11 mouse cellular contexts compared by ENCODE assay signal in genomic region chr17:67989716-67990115, GRCm38 (mm10). TPM values are rescaled to one million over a fixed set of nuclear protein-coding genes. Genes with fewer than 3 reads are reported as not detected.
DNase-seq lines count a peak whose midpoint lies in the region; ATAC-seq lines count a peak whose summit lies in the region.
"Had no signal": no experiment of that assay in that cellular context is flagged by ENCODE, and none has a peak within 500 bp of the region (broad histone marks: within the 10 kb centered on the region; RNA-seq: fewer than 3 reads in every experiment).

No protein-coding gene starts in this region.

- H3K9me3 ChIP-seq in heart, embryonic 13.5 days: no peaks in the 10 kb centered on the region
- H3K9me3 ChIP-seq in lung, embryonic 16.5 days (ENCODE audit: control insufficient read depth, low read length): no peaks in the 10 kb centered on the region
- no peaks in the 10 kb centered on the region for H3K9me3 ChIP-seq in heart, embryonic 16.5 days (replicated peaks; ENCODE audit: control insufficient read depth, low read length)
- no peaks in the 10 kb centered on the region for H3K9me3 ChIP-seq in stomach, embryonic 15.5 days
- H3K9me3 ChIP-seq: midbrain, embryonic 13.5 days had no signal

- intact Hi-C loops in heart, postnatal 14 days (cut with DNase I): no loop called here

- WGBS in heart, embryonic 13.5 days: 13% methylated on average over 5 of the region's 5 CpGs
- 17% methylated on average over 5 of the region's 5 CpGs for WGBS in lung, embryonic 16.5 days
- WGBS in heart, embryonic 16.5 days: 14% methylated on average over 5 of the region's 5 CpGs
- 22% methylated on average over 5 of the region's 5 CpGs for WGBS in stomach, embryonic 15.5 days

- H3K9ac ChIP-seq in heart, embryonic 13.5 days: peak overlapping the region; percentile 37; the same call in 1 of the 2 replicates
- H3K9ac ChIP-seq in lung, embryonic 16.5 days (ENCODE audit: low read length): 0 out of 2 replicates have a peak overlapping the region, but pooled peaks have one; percentile 19
- H3K9ac ChIP-seq in heart, embryonic 16.5 days (ENCODE audit: low read length): no peak overlapping the region
- H3K9ac ChIP-seq in stomach, embryonic 15.5 days: no peak overlapping the region
- H3K9ac ChIP-seq: midbrain, embryonic 13.5 days had no signal

- H3K4me1 ChIP-seq in heart, embryonic 13.5 days: peaks cover 37% of the 10 kb centered on the region
- peaks cover 27% of the 10 kb centered on the region for H3K4me1 ChIP-seq in lung, embryonic 16.5 days (replicated peaks; ENCODE audit: control insufficient read depth, insufficient read depth, low read length)
- H3K4me1 ChIP-seq in heart, embryonic 16.5 days (ENCODE audit: control insufficient read depth, insufficient read depth, low read length): peaks cover 17% of the 10 kb centered on the region
- peaks cover 20% of the 10 kb centered on the region for H3K4me1 ChIP-seq in stomach, embryonic 15.5 days

- H3K4me3 ChIP-seq in heart, embryonic 13.5 days: no peak overlapping the region
- no peak overlapping the region for H3K4me3 ChIP-seq in lung, embryonic 16.5 days (ENCODE audit: low read length)
- H3K4me3 ChIP-seq in heart, embryonic 16.5 days (ENCODE audit: low read length): no peak overlapping the region
- no peak overlapping the region for H3K4me3 ChIP-seq in stomach, embryonic 15.5 days (replicated peaks)
- H3K4me3 ChIP-seq: midbrain, embryonic 13.5 days had no signal

- no peaks in the 10 kb centered on the region for H3K27me3 ChIP-seq in heart, embryonic 13.5 days (replicated peaks)
- H3K27me3 ChIP-seq in lung, embryonic 16.5 days (ENCODE audit: control insufficient read depth, insufficient read depth, low read depth, low read length): no peaks in the 10 kb centered on the region
- no peaks in the 10 kb centered on the region for H3K27me3 ChIP-seq in heart, embryonic 16.5 days (ENCODE audit: control insufficient read depth, insufficient read depth, low read length)
- no peaks in the 10 kb centered on the region for H3K27me3 ChIP-seq in stomach, embryonic 15.5 days (replicated peaks)
- H3K27me3 ChIP-seq: midbrain, embryonic 13.5 days had no signal

- no peaks in the 10 kb centered on the region for H3K36me3 ChIP-seq in heart, embryonic 13.5 days
- H3K36me3 ChIP-seq in lung, embryonic 16.5 days (ENCODE audit: control insufficient read depth, insufficient read depth, low read length): no peaks in the 10 kb centered on the region
- no peaks in the 10 kb centered on the region for H3K36me3 ChIP-seq in heart, embryonic 16.5 days (ENCODE audit: control insufficient read depth, insufficient read depth)
- no peaks in the 10 kb centered on the region for H3K36me3 ChIP-seq in stomach, embryonic 15.5 days
- H3K36me3 ChIP-seq: midbrain, embryonic 13.5 days had no signal

- DNase-seq in heart, postnatal 14 days: no peak
- no peak for DNase-seq in lung, postnatal 4 days
- DNase-seq in adipocyte (ENCODE audit: low spot score): no peak
- DNase-seq: layer of hippocampus, postnatal 36 days; thymus, postnatal 14 days had no signal

- peak overlapping the region; percentile 81 for H3K27ac ChIP-seq in heart, embryonic 13.5 days (replicated peaks)
- peak overlapping the region; percentile 80 for H3K27ac ChIP-seq in lung, embryonic 16.5 days (ENCODE audit: low read length)
- peak overlapping the region; percentile 65 for H3K27ac ChIP-seq in heart, embryonic 16.5 days (ENCODE audit: low read length)
- H3K27ac ChIP-seq in stomach, embryonic 15.5 days: peak overlapping the region; percentile 77
- H3K27ac ChIP-seq: midbrain, embryonic 13.5 days had no signal

- peak overlapping the region; percentile 49 for H3K4me2 ChIP-seq in heart, embryonic 13.5 days
- H3K4me2 ChIP-seq in lung, embryonic 16.5 days (ENCODE audit: low read depth, low read length): 0 out of 2 replicates have a peak overlapping the region, but pooled peaks have one; percentile 10
- 0 out of 2 replicates have a peak overlapping the region, but pooled peaks have one; percentile 40 for H3K4me2 ChIP-seq in heart, embryonic 16.5 days (ENCODE audit: low read depth, low read length)
- H3K4me2 ChIP-seq in stomach, embryonic 15.5 days: 0 out of 2 replicates have a peak overlapping the region, but pooled peaks have one; percentile 26
- H3K4me2 ChIP-seq: midbrain, embryonic 13.5 days had no signal

- ATAC-seq in heart, embryonic 13.5 days (ENCODE audit: extremely low read depth, insufficient number of reproducible peaks, low FRiP score, low TSS enrichment): no peak
- no peak for ATAC-seq in lung, embryonic 16.5 days (ENCODE audit: low read depth)
- ATAC-seq in heart, embryonic 16.5 days (replicated peaks; ENCODE audit: extremely low read depth, insufficient read depth, low FRiP score): no peak; the same call in 1 of the 2 replicates
- ATAC-seq in stomach, embryonic 15.5 days (ENCODE audit: insufficient read depth, low FRiP score, low read depth): no peak
- no peak for ATAC-seq in inflammation-experienced regulatory T-cells, adult 6 months
- ATAC-seq: midbrain, embryonic 13.5 days had no signal

RNA-seq across cellular contexts. Expression of gene Arhgap28, which starts 14.2 kb away (rescaled TPM):
- polyA plus RNA-seq in heart, embryonic 13.5 days (2015; fragmentation: Nextera tagmentation; extraction: Ambion mirVana): 13.7 and 17.0 TPM in 2 replicates
- total RNA-seq in heart, postnatal 14 days (2021): 1 to 10 TPM; 4.6 to 6.2 TPM
- polyA plus RNA-seq in lung, embryonic 16.5 days (2015; fragmentation: Nextera tagmentation; extraction: Ambion mirVana): 36.1 and 39.7 TPM in 2 replicates
- polyA plus RNA-seq in heart, embryonic 16.5 days (2015; fragmentation: Nextera tagmentation; extraction: Ambion mirVana): 10.5 and 11.6 TPM in 2 replicates
- 23.9 and 25.3 TPM in 2 replicates for polyA plus RNA-seq in stomach, embryonic 15.5 days (2015; fragmentation: Nextera tagmentation; extraction: Ambion mirVana)
- not detected for polyA plus RNA-seq in inflammation-experienced regulatory T-cells, adult 6 months (2017; shearing (Covaris generic))

Comparison
In these comparisons a context has a peak if more than half of its experiments do, and no peak if none do; other contexts are left out.
1. H3K9ac ChIP-seq: peak in heart, embryonic 13.5 days (single experiment) and lung, embryonic 16.5 days (single experiment); none in heart, embryonic 16.5 days (single experiment) and stomach, embryonic 15.5 days (single experiment).
2. RNA of gene Arhgap28, which starts 14.2 kb away (polyA plus RNA-seq): 36.1 to 39.7 TPM in lung, embryonic 16.5 days, 23.9 to 25.3 TPM in stomach, embryonic 15.5 days, 13.7 to 17.0 TPM in heart, embryonic 13.5 days and 10.5 to 11.6 TPM in heart, embryonic 16.5 days; not detected in inflammation-experienced regulatory T-cells, adult 6 months; every median in the first group is over 10 times any median in the second.
3. Peak in every context shown above with its lines, with median percentiles within 50 percentile points of each other: H3K27ac ChIP-seq and H3K4me2 ChIP-seq.